Mouse (Mus musculus): ENCODE data around the gene Psmc1.
A peak's percentile ranks its signal among the peaks of the same experiment; 100 is the strongest.

Gene Psmc1

GRCm38 (mm10) chr12:100124913-100125798, 15.2 kb downstream of the Psmc1 start:
- DNase-seq (ENCODE audit: low spot score in 2 of 2) = no peak

- DNase-seq (ENCODE audit: low spot score in 2 of 2) = peak in 1 of 2 experiments; percentile 15
These were observed 17.3 kb downstream of the Psmc1 start for GRCm38 (mm10) chr12:100126968-100127865.

GRCm38 (mm10) chr12:100127866-100128480, 18.0 kb downstream of the Psmc1 start:
- no peak for DNase-seq (ENCODE audit: low spot score in 2 of 2)

GRCm38 (mm10) chr12:100128522-100128921, 18.6 kb downstream of the Psmc1 start:
- no peak for DNase-seq (ENCODE audit: low spot score in 2 of 2)

GRCm38 (mm10) chr12:100128961-100129360, 19.0 kb downstream of the Psmc1 start:
- no peak for DNase-seq (ENCODE audit: low spot score in 2 of 2)

GRCm38 (mm10) chr12:100131167-100131566, 21.2 kb downstream of the Psmc1 start:
- no peak for DNase-seq (ENCODE audit: low spot score in 2 of 2)

- DNase-seq (ENCODE audit: low spot score in 2 of 2) = peak; percentile 49 to 67
These were observed 21.7 kb downstream of the Psmc1 start for GRCm38 (mm10) chr12:100131655-100132054.

GRCm38 (mm10) chr12:100134395-100134936, 24.5 kb downstream of the Psmc1 start:
- DNase-seq (ENCODE audit: low spot score in 2 of 2) = no peak

GRCm38 (mm10) chr12:100135117-100135516, 25.2 kb downstream of the Psmc1 start:
- DNase-seq (ENCODE audit: low spot score in 2 of 2) = no peak

GRCm38 (mm10) chr12:100142848-100143523, 33.0 kb downstream of the Psmc1 start:
- DNase-seq (ENCODE audit: low spot score in 2 of 2) = no peak

- no peak for DNase-seq (ENCODE audit: low spot score in 2 of 2)
These were observed 33.8 kb downstream of the Psmc1 start for GRCm38 (mm10) chr12:100143737-100144136.

- DNase-seq (ENCODE audit: low spot score in 2 of 2) = no peak
These were observed 34.3 kb downstream of the Psmc1 start for GRCm38 (mm10) chr12:100144269-100144668.

- DNase-seq (ENCODE audit: low spot score in 2 of 2) = no peak
These were observed 42.5 kb downstream of the Psmc1 start for GRCm38 (mm10) chr12:100152466-100152865.

- peak; percentile 81 to 86 for DNase-seq (ENCODE audit: low spot score in 2 of 2)
These were observed 49.5 kb downstream of the Psmc1 start, which contains the start of gene Nrde2 for GRCm38 (mm10) chr12:100159261-100159975. Nrde2 (minus strand) TSS chr12:100159653.

GRCm38 (mm10) chr12:100164991-100165500, 55.1 kb downstream of the Psmc1 start:
- no peak for DNase-seq (ENCODE audit: low spot score in 2 of 2)

GRCm38 (mm10) chr12:100166177-100166576, 56.2 kb downstream of the Psmc1 start:
- DNase-seq (ENCODE audit: low spot score in 2 of 2) = peak in 1 of 2 experiments; percentile 18

GRCm38 (mm10) chr12:100166939-100167338, 57.0 kb downstream of the Psmc1 start:
- no peak for DNase-seq (ENCODE audit: low spot score in 2 of 2)

- no peak for DNase-seq (ENCODE audit: low spot score in 2 of 2)
These were observed 57.5 kb downstream of the Psmc1 start for GRCm38 (mm10) chr12:100167502-100167901.

GRCm38 (mm10) chr12:100167931-100168871, 58.2 kb downstream of the Psmc1 start:
- peak in 1 of 2 experiments; percentile 35 for DNase-seq (ENCODE audit: low spot score in 2 of 2)

Data from natural killer cell, adult 2 months (primary cell).